In genomic region chr4:137498882-137499583, GRCm38 (mm10) we compare ENCODE assay signal across 12 mouse cellular contexts. TPM values are rescaled to one million over a fixed set of nuclear protein-coding genes. Genes with fewer than 3 reads are reported as not detected.
DNase-seq lines count a peak whose midpoint lies in the region; ATAC-seq and TF ChIP-seq lines count a peak whose summit lies in the region.
"Had no signal": no experiment of that assay in that cellular context is flagged by ENCODE, and none has a peak within 500 bp of the region (broad histone marks: within the 10 kb centered on the region; RNA-seq: fewer than 3 reads in every experiment).

No protein-coding gene starts in this region.

- peaks cover 54% of the 10 kb centered on the region for H3K36me3 ChIP-seq in heart, embryonic 10.5 days
- peaks cover 5% of the 10 kb centered on the region for H3K36me3 ChIP-seq in lung, embryonic 16.5 days (ENCODE audit: control insufficient read depth, insufficient read depth, low read length)
- peaks cover 13% of the 10 kb centered on the region for H3K36me3 ChIP-seq in intestine, embryonic 15.5 days
- H3K36me3 ChIP-seq in stomach, embryonic 15.5 days: peaks cover 18% of the 10 kb centered on the region

- no peaks in the 10 kb centered on the region for H3K27me3 ChIP-seq in heart, embryonic 10.5 days (ENCODE audit: insufficient read depth, poor library complexity, severe bottlenecking)
- no peaks in the 10 kb centered on the region for H3K27me3 ChIP-seq in lung, embryonic 16.5 days (ENCODE audit: control insufficient read depth, insufficient read depth, low read depth, low read length)
- H3K27me3 ChIP-seq in intestine, embryonic 15.5 days (replicated peaks): no peaks in the 10 kb centered on the region
- H3K27me3 ChIP-seq in stomach, embryonic 15.5 days (replicated peaks): no peaks in the 10 kb centered on the region

- no peaks in the 10 kb centered on the region for H3K9me3 ChIP-seq in heart, embryonic 10.5 days
- no peaks in the 10 kb centered on the region for H3K9me3 ChIP-seq in lung, embryonic 16.5 days (ENCODE audit: control insufficient read depth, low read length)
- H3K9me3 ChIP-seq in intestine, embryonic 15.5 days: no peaks in the 10 kb centered on the region
- no peaks in the 10 kb centered on the region for H3K9me3 ChIP-seq in stomach, embryonic 15.5 days

- H3K4me1 ChIP-seq in heart, embryonic 10.5 days: peaks cover 98% of the 10 kb centered on the region
- peaks cover 43% of the 10 kb centered on the region for H3K4me1 ChIP-seq in lung, embryonic 16.5 days (replicated peaks; ENCODE audit: control insufficient read depth, insufficient read depth, low read length)
- peaks cover 13% of the 10 kb centered on the region for H3K4me1 ChIP-seq in lung, adult 2 months (ENCODE audit: control insufficient read depth, insufficient read depth, low read length)
- peaks cover 46% of the 10 kb centered on the region for H3K4me1 ChIP-seq in intestine, embryonic 15.5 days (replicated peaks)
- H3K4me1 ChIP-seq in stomach, embryonic 15.5 days: peaks cover 62% of the 10 kb centered on the region

- DNase-seq in heart, embryonic 10.5 days (ENCODE audit: low spot score): no peak
- no peak for DNase-seq in heart, postnatal 10 days
- no peak for DNase-seq in lung, adult 2 months
- DNase-seq in layer of hippocampus, adult 8-10 months (ENCODE audit: low spot score in 2 of 2): no peak
- DNase-seq in ovary, postnatal 10 days (ENCODE audit: low spot score): no peak
- DNase-seq: cerebellum, adult 2 months; right cerebral cortex, postnatal 14 days; thymus, adult 18-20 months had no signal

- no peak for TF ChIP-seq POLR2A in lung, adult 2 months (IDR thresholded peaks at IDR 0.05; ENCODE audit: borderline replicate concordance, extremely low read depth, low read depth, low read length)

- WGBS in heart, embryonic 10.5 days: 76% methylated on average over 8 of the region's 9 CpGs
- WGBS in lung, embryonic 16.5 days: 78% methylated on average over 9 of the region's 9 CpGs
- 74% methylated on average over 9 of the region's 9 CpGs for WGBS in lung, adult 2 months
- WGBS in intestine, embryonic 15.5 days: 82% methylated on average over 9 of the region's 9 CpGs
- 66% methylated on average over 9 of the region's 9 CpGs for WGBS in stomach, embryonic 15.5 days

- H3K4me2 ChIP-seq in lung, embryonic 16.5 days (ENCODE audit: low read depth, low read length): no peak overlapping the region
- H3K4me2 ChIP-seq in intestine, embryonic 15.5 days (replicated peaks): 0 out of 2 replicates have a peak overlapping the region, but pooled peaks have one; percentile 14
- no peak overlapping the region for H3K4me2 ChIP-seq in stomach, embryonic 15.5 days

- no peak overlapping the region; the same call in 1 of the 2 replicates for H3K9ac ChIP-seq in lung, embryonic 16.5 days (ENCODE audit: low read length)
- H3K9ac ChIP-seq in intestine, embryonic 15.5 days: 0 out of 2 replicates have a peak overlapping the region, but pooled peaks have one; percentile 5
- H3K9ac ChIP-seq in stomach, embryonic 15.5 days: no peak overlapping the region

- H3K27ac ChIP-seq in heart, embryonic 10.5 days: peak overlapping the region; percentile 73
- H3K27ac ChIP-seq in lung, embryonic 16.5 days (ENCODE audit: low read length): peak overlapping the region; percentile 87
- peak overlapping the region; percentile 88 for H3K27ac ChIP-seq in intestine, embryonic 15.5 days
- H3K27ac ChIP-seq in stomach, embryonic 15.5 days: peak overlapping the region; percentile 86

- no peak for ATAC-seq in lung, embryonic 16.5 days (ENCODE audit: low read depth)
- ATAC-seq in intestine, embryonic 15.5 days: no peak
- no peak for ATAC-seq in stomach, embryonic 15.5 days (ENCODE audit: insufficient read depth, low FRiP score, low read depth)

- intact Hi-C loops in heart, postnatal 10 days (cut with DNase I): no loop called here

- no peak overlapping the region for H3K4me3 ChIP-seq in heart, embryonic 10.5 days
- no peak overlapping the region for H3K4me3 ChIP-seq in lung, embryonic 16.5 days (ENCODE audit: low read length)
- H3K4me3 ChIP-seq in lung, adult 2 months (replicated peaks; ENCODE audit: extremely low read depth, low read depth, low read length): no peak overlapping the region
- H3K4me3 ChIP-seq in intestine, embryonic 15.5 days (replicated peaks): no peak overlapping the region
- no peak overlapping the region for H3K4me3 ChIP-seq in stomach, embryonic 15.5 days (replicated peaks)

- no peak for TF ChIP-seq CTCF in lung, adult 2 months (IDR thresholded peaks at IDR 0.05; ENCODE audit: insufficient read depth, low read length)

RNA-seq across cellular contexts. Expression of gene Hspg2, which starts 30.5 kb away (rescaled TPM):
- polyA plus RNA-seq in heart, embryonic 10.5 days (2016; fragmentation: Nextera tagmentation; extraction: Ambion mirVana): 52.0 and 58.9 TPM in 2 replicates
- 100 to 1,000 TPM; 524 to 560 TPM for total RNA-seq in heart, postnatal 10 days (2021)
- polyA plus RNA-seq in lung, embryonic 16.5 days (2015; fragmentation: Nextera tagmentation; extraction: Ambion mirVana): 34.7 and 35.2 TPM in 2 replicates
- polyA plus RNA-seq in lung, adult 2 months (2012; rRNA removed): 67.8 and 76.2 TPM in 2 replicates
- polyA plus RNA-seq in intestine, embryonic 15.5 days (2015; fragmentation: Nextera tagmentation; extraction: Ambion mirVana): 20.9 and 23.0 TPM in 2 replicates
- 28.5 and 28.9 TPM in 2 replicates for polyA plus RNA-seq in stomach, embryonic 15.5 days (2015; fragmentation: Nextera tagmentation; extraction: Ambion mirVana)
- 1 to 10 TPM; 4.2 to 6.1 (median 5.6) TPM for total RNA-seq in layer of hippocampus, adult 8-10 months (2022)

RNA-seq across cellular contexts. Expression of gene 1700013G24Rik, which starts 45.9 kb away (rescaled TPM):
- polyA plus RNA-seq in heart, embryonic 10.5 days (2016; fragmentation: Nextera tagmentation; extraction: Ambion mirVana): not detected in 2 replicates
- total RNA-seq in heart, postnatal 10 days (2021): not detected
- polyA plus RNA-seq in lung, embryonic 16.5 days (2015; fragmentation: Nextera tagmentation; extraction: Ambion mirVana): not detected in 2 replicates
- 0.15 TPM in 1 of 2 replicates, not detected in the other for polyA plus RNA-seq in lung, adult 2 months (2012; rRNA removed)
- not detected in 2 replicates for polyA plus RNA-seq in intestine, embryonic 15.5 days (2015; fragmentation: Nextera tagmentation; extraction: Ambion mirVana)
- not detected in 2 replicates for polyA plus RNA-seq in stomach, embryonic 15.5 days (2015; fragmentation: Nextera tagmentation; extraction: Ambion mirVana)
- total RNA-seq in layer of hippocampus, adult 8-10 months (2022): not detected
- total RNA-seq: adrenal gland, postnatal 10 days had no signal
- polyA plus RNA-seq: cerebellum, adult 2 months had no signal
